Mouse (Mus musculus): ENCODE results near the gene Plxna4.

- TF ChIP-seq CTCF (IDR thresholded peaks at IDR 0.05; ENCODE audit: insufficient read depth, low read depth, low read length) (no peak), POLR2A (IDR thresholded peaks at IDR 0.05; ENCODE audit: insufficient read depth, low read depth, low read length) (no peak)
Measured at GRCm38 (mm10) chr6:32359675-32360074, 228.3 kb downstream of the Plxna4 start.

Data from olfactory bulb, adult 2 months (tissue).